Mouse (Mus musculus) intestine, embryonic 16.5 days (tissue): ENCODE measurements around the gene Plcg1. TPM values are rescaled to one million over a fixed set of nuclear protein-coding genes. Genes with fewer than 3 reads are reported as not detected.
A peak's percentile ranks its signal among the peaks of the same experiment; 100 is the strongest.

Experiments used
- ATAC-seq: fragments of 200-750 bp; cut with Nextera tagmentation; 2 replicates; pipeline ENCODE4 v1.8.0; 2017; ENCODE audit warnings: moderate TSS enrichment, moderate library complexity
- H3K27ac ChIP-seq: fragments of 300-500 bp; sonication (generic); 2 replicates; pipeline ENCODE4 v1.5.1; 2014; ENCODE audit warnings: mild to moderate bottlenecking, low read length
- H3K27me3 ChIP-seq: fragments of 300-500 bp; sonication (generic); replicated peaks from 2 replicates; pipeline ENCODE4 v1.6.1; 2014; ENCODE audit warnings: low read length, control low read depth, mixed read lengths; ENCODE audit not compliant: control insufficient read depth, insufficient read depth
- H3K36me3 ChIP-seq: fragments of 300-500 bp; sonication (generic); 2 replicates; pipeline ENCODE4 v1.6.1; 2014; ENCODE audit warnings: low read length, control low read depth; ENCODE audit not compliant: control insufficient read depth, insufficient read depth
- H3K4me1 ChIP-seq: fragments of 300-500 bp; sonication (generic); 2 replicates; pipeline ENCODE4 v1.6.1; 2014; ENCODE audit warnings: low read length, control low read depth, mixed read lengths; ENCODE audit not compliant: control insufficient read depth, insufficient read depth
- H3K4me2 ChIP-seq: fragments of 300-500 bp; sonication (generic); 2 replicates; pipeline ENCODE4 v1.6.1; 2014; ENCODE audit warnings: low read depth, low read length, control low read depth
- H3K4me3 ChIP-seq: fragments of 300-500 bp; sonication (generic); 2 replicates; pipeline ENCODE4 v1.5.1; 2014; ENCODE audit warnings: mild to moderate bottlenecking, low read length
- H3K9ac ChIP-seq: fragments of 300-500 bp; sonication (generic); 2 replicates; pipeline ENCODE4 v1.6.1; 2014; ENCODE audit warnings: low read depth, low read length
- H3K9me3 ChIP-seq: fragments of 300-500 bp; sonication (generic); 2 replicates; pipeline ENCODE4 v1.6.1; 2016; ENCODE audit warnings: low read length, control low read depth; ENCODE audit not compliant: control insufficient read depth
- WGBS: fragments of 180-500 bp; shearing (Covaris S2); extraction: QIAGEN DNeasy Blood & Tissue Kit; methylation state at CpG from one replicate; pipeline ENCODE4 v1.1.7; 2014; 5-methylcytosine and 5-hydroxymethylcytosine counted together
- polyA plus RNA-seq: library from polyadenylated mRNA; unstranded; fragments of >200 nt; fragmentation: Nextera tagmentation; extraction: Ambion mirVana; gene quantifications from 2 replicates; pipeline ENCODE4 v1.2.1, GENCODE M21; 2015

Gene Plcg1
- polyA plus RNA-seq, 1 experiment from 2014 or later, result 16.5 TPM

- Histone ChIP-seq H3K9ac (no peak overlapping the region), H3K9me3 (no peaks in the 10 kb centered on the region), H3K27ac (no peak overlapping the region), H3K4me1 (no peaks in the 10 kb centered on the region), H3K27me3 (no peaks in the 10 kb centered on the region), H3K36me3 (peaks cover 18% of the 10 kb centered on the region), H3K4me2 (no peak overlapping the region), H3K4me3 (no peak overlapping the region)
- no peak for ATAC-seq
- WGBS, result 97% methylated on average over 4 of the region's 4 CpGs
These were observed 7.3 kb upstream of the Plcg1 start for GRCm38 (mm10) chr2:160723613-160724375.

DNA sequence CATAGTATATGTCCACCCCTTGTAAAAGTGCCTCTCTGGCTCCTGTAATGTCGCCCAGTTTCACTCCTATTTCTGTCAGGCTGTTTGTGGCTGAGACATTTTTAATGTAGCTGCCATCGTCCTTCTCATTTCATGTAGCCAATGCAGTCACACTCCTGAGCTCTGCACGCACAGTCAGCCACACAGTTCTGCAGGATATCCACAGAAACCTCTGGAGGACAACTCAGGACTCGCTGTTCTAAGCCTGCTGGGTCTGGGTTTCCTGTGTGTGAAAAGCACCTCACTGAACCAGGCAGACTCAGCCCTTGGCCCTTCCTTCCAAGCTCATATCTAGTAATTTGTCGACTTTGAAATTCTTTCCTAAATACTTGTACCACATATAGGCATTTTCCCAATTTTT lies 6.6 kb upstream of the Plcg1 start:
- no peak overlapping the region for H3K4me3 ChIP-seq
- peaks cover 14% of the 10 kb centered on the region for H3K36me3 ChIP-seq
- no peaks in the 10 kb centered on the region for H3K27me3 ChIP-seq
- H3K4me1 ChIP-seq, result no peaks in the 10 kb centered on the region
- no peak overlapping the region for H3K9ac ChIP-seq
- H3K4me2 ChIP-seq, result no peak overlapping the region
- H3K27ac ChIP-seq, result no peak overlapping the region
- H3K9me3 ChIP-seq, result no peaks in the 10 kb centered on the region
- no peak for ATAC-seq
- WGBS, result 85% methylated on average over 5 of the region's 5 CpGs

DNA sequence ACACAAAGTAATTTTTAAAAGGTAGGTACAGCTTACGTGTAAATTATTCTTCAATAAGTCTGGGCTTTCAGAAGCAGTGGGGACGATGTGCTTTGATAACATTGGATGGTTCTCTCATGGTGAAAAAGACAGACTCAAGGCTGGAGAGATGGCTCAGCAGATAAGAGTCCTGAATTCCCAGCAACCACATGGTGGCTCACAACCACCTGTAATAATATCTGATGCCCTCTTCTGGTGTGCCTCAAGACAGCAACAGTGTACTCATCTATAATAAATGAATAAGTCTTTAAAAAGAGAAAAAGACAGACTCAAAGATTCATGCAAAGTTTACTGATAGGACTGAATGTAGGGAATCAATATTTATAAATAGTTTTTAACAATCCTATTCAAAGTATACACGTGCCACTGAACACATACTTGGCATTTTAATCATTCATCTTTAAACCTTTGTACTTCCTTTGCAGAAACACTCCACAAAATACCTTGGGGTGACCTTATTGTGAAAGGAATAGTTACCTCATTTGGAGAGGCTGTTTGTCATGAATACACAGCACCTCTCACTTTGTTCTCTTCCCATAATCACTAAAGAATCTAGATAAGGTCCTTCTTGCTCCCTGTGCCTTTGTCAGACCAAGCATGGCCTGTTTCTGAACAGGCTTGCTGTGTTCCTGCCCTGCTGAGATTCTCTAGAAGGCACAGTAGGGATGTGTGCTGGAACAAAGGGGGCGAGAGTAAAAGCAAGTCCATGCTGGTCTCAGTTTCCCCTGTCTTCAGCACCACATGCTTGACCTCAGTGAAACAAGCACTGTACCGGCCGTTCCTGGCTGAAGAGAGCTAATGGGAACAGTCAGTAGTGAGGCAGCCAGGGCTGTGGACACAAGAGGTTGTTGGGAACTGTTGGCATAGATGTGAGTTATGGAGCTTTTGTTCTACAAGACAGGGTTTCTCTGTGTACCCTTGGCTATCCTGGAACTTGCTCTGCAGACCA lies 4.9 kb upstream of the Plcg1 start:
- no peaks in the 10 kb centered on the region for H3K27me3 ChIP-seq
- no peak overlapping the region for H3K4me2 ChIP-seq
- H3K9me3 ChIP-seq, result no peaks in the 10 kb centered on the region
- no peak overlapping the region for H3K4me3 ChIP-seq
- no peak overlapping the region for H3K9ac ChIP-seq
- WGBS, result 79% methylated on average over 6 of the region's 6 CpGs
- H3K36me3 ChIP-seq, result peaks cover 6% of the 10 kb centered on the region
- H3K27ac ChIP-seq, result no peak overlapping the region
- H3K4me1 ChIP-seq, result peaks cover 9% of the 10 kb centered on the region
- ATAC-seq, result no peak

GRCm38 (mm10) chr2:160728972-160729371 lies 2.1 kb upstream of the Plcg1 start:
- Histone ChIP-seq H3K4me2 (no peak overlapping the region), H3K27me3 (no peaks in the 10 kb centered on the region), H3K4me1 (peaks cover 24% of the 10 kb centered on the region), H3K27ac (no peak overlapping the region), H3K9ac (no peak overlapping the region), H3K36me3 (no peaks in the 10 kb centered on the region), H3K9me3 (no peaks in the 10 kb centered on the region), H3K4me3 (no peak overlapping the region)
- ATAC-seq, result no peak
- WGBS, result 89% methylated on average over 3 of the region's 3 CpGs

DNA sequence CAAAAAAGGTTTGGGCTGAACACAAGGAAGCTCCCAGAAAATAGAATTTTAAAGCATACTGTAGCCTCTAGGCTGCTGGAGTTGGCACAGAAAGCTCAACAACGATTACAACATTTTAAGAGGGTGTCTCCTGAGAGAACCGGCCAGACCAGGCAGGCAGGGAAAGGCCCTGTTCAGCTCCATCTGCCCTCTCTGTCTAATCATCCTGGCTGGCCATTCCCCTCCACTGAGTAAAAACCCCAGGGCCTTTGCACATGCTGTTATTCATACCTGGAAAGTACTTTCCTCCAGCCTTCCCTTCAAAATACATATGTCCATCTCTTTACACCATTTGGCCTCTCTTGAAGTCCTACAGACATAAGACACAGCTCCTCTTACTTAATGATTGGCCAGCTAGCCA lies 1.7 kb upstream of the Plcg1 start:
- H3K4me2 ChIP-seq, result no peak overlapping the region
- no peak for ATAC-seq
- WGBS, result 75% methylated on average over 2 of the region's 2 CpGs
- H3K36me3 ChIP-seq, result no peaks in the 10 kb centered on the region
- H3K4me1 ChIP-seq, result peaks cover 28% of the 10 kb centered on the region
- H3K4me3 ChIP-seq, result no peak overlapping the region
- no peak overlapping the region for H3K27ac ChIP-seq
- no peak overlapping the region for H3K9ac ChIP-seq
- no peaks in the 10 kb centered on the region for H3K27me3 ChIP-seq
- no peaks in the 10 kb centered on the region for H3K9me3 ChIP-seq

DNA sequence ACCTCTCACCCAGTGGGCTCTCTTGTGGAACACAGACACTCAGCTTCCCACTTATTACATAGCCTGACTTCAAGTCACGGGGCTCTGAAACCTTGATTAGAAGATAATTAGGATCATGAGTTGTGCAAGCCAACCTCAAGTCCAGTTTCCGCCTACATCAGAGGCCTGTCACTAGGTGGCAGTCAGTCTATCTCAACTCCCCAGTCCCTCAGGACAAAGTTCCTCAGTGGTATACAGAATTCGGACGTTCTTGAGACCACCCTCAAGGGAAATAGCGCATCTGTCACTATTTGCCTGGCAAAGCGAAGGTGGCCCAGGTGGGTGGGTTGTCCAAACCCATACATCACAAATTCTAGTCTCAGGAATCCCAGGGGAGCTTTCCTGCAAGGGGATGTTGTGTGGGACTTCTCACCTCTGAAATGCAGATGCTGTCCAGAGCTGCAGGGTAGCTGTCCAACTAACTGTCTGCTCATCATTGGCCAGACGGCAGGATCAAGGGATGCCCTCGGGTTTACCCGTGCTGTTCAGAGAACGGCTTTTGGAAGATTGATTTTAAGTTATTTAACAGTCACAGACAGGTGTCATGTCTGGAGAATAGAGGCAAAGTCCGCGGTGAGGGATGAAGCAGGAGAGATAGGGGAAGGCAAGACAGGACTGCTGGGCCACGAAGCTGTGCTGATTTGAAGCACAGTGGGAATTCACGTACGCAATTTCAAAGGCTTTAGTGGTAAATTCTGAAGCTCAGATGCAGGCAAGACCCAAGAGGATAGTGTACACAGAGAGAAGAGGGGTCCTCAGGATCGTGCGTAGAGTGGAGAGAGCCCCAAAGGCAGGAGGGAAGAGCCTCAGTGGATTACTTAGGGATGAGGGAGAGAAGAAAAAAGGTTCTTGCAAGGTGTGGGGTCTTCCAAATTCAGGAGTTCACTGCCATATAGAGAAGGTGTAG lies 976 bp upstream of the Plcg1 start:
- 20% methylated on average over 17 of the region's 17 CpGs for WGBS
- H3K36me3 ChIP-seq, result no peaks in the 10 kb centered on the region
- peak overlapping the region; percentile 95 for H3K9ac ChIP-seq
- peaks cover 29% of the 10 kb centered on the region for H3K4me1 ChIP-seq
- H3K27me3 ChIP-seq, result no peaks in the 10 kb centered on the region
- 0 out of 2 replicates have a peak, but pooled peaks have one; percentile 8 for ATAC-seq
- peak overlapping the region; percentile 78 for H3K4me2 ChIP-seq
- peak overlapping the region; percentile 85 for H3K4me3 ChIP-seq
- no peak overlapping the region for H3K27ac ChIP-seq
- no peaks in the 10 kb centered on the region for H3K9me3 ChIP-seq

GRCm38 (mm10) chr2:160730797-160731116 lies 343 bp upstream of the Plcg1 start:
- peak overlapping the region; percentile 78 for H3K4me2 ChIP-seq
- H3K27ac ChIP-seq, result no peak overlapping the region; the same call in 1 of the 2 replicates
- H3K9me3 ChIP-seq, result no peaks in the 10 kb centered on the region
- peaks cover 29% of the 10 kb centered on the region for H3K4me1 ChIP-seq
- H3K36me3 ChIP-seq, result no peaks in the 10 kb centered on the region
- peak overlapping the region; percentile 85 for H3K4me3 ChIP-seq
- H3K9ac ChIP-seq, result peak overlapping the region; percentile 95
- no peak; the same call in 1 of the 2 replicates for ATAC-seq
- no peaks in the 10 kb centered on the region for H3K27me3 ChIP-seq
- 6% methylated on average over 19 of the region's 19 CpGs for WGBS

DNA sequence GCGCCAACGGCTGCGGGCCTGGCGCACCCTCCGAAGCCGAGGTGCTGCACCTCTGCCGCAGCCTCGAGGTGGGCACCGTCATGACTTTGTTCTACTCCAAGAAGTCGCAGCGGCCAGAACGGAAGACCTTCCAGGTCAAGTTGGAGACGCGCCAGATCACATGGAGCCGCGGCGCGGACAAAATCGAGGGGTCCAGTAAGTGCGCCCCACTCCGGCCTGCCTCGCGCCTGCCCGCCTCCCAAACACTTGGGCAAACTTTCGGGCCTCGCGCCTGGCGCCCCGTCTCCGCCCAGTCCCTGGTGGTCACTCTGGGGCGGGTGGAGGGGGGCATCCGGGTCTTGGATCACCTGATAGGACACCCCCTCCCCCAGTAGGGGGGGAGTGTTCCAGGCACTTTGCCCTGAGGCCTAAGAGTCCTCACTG lies 750 bp downstream of the Plcg1 start:
- Histone ChIP-seq H3K4me2 (peak overlapping the region; percentile 78), H3K36me3 (no peaks in the 10 kb centered on the region; the same call in 1 of the 2 replicates), H3K9me3 (no peaks in the 10 kb centered on the region), H3K4me3 (peak overlapping the region; percentile 85), H3K9ac (peak overlapping the region; percentile 95), H3K4me1 (peaks cover 29% of the 10 kb centered on the region), H3K27me3 (no peaks in the 10 kb centered on the region), H3K27ac (peak overlapping the region; percentile 90)
- ATAC-seq, result peak; percentile 13
- WGBS, result 0% methylated on average over 32 of the region's 32 CpGs
